Mouse (Mus musculus): Measurements from ENCODE around the gene Trim14. TPM values are rescaled to one million over a fixed set of nuclear protein-coding genes. Genes with fewer than 3 reads are reported as not detected.

The Trim14 gene
- total RNA-seq, 2 experiments from 2014 or later: 0.72 to 1.1 TPM

- Histone ChIP-seq H3K27ac (no peak overlapping the region), H3K4me3 (no peak overlapping the region)
- no peak for TF ChIP-seq CTCF (IDR thresholded peaks at IDR 0.05)
- DNase-seq (ENCODE audit: extremely low spot score in 1 of 2, low spot score in 2 of 2): no peak
- intact Hi-C loops (cut with DNase I): no loop called here
Measured at GRCm38 (mm10) chr4:46541707-46542106, 5.8 kb upstream of the Trim14 start.

GRCm38 (mm10) chr4:46539167-46539566 is 3.2 kb upstream of the Trim14 start:
- TF ChIP-seq CTCF (IDR thresholded peaks at IDR 0.05): no peak
- intact Hi-C loops (cut with DNase I): no loop called here

GRCm38 (mm10) chr4:46535094-46535830 is 679 bp downstream of the Trim14 start:
- intact Hi-C loops (cut with DNase I): no loop called here
- Histone ChIP-seq H3K27ac (no peak overlapping the region), H3K4me3 (peak overlapping the region; percentile 48)
- no peak for TF ChIP-seq CTCF (IDR thresholded peaks at IDR 0.05)
- DNase-seq (ENCODE audit: extremely low spot score in 1 of 2, low spot score in 2 of 2): no peak

More at GRCm38 (mm10) chr4:46539167-46539566, 3.2 kb upstream of the Trim14 start:
- H3K4me3 ChIP-seq: no peak overlapping the region
- no peak overlapping the region for H3K27ac ChIP-seq
- no peak for DNase-seq (ENCODE audit: extremely low spot score in 1 of 2, low spot score in 2 of 2)

- intact Hi-C loops (cut with DNase I): no loop called here
- Histone ChIP-seq H3K4me3 (no peak overlapping the region), H3K27ac (no peak overlapping the region)
- TF ChIP-seq CTCF (IDR thresholded peaks at IDR 0.05): no peak
- peak in 1 of 2 experiments; percentile 22 for DNase-seq (ENCODE audit: extremely low spot score in 1 of 2, low spot score in 2 of 2)
Measured at GRCm38 (mm10) chr4:46533934-46534720, 1.8 kb downstream of the Trim14 start.

DNA sequence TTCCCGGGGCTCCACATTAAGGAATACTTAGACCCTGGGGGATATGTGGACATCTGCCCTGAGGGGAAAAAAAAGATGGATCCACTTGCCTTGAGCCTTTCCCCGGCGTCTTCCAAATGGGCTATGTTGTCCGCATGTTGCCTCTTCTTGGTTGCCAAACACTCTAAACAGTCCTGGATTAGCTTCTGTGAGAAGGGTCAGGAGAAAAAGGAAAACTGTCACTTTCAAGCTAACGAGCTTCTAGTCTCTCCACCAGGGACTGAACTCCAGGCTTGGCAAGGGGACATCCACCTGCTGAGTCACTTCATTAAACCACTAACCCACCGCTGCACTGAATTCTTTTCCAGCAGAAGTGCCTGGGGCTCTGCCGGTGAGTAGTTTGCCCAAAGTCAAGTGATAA is 3.0 kb downstream of the Trim14 start:
- intact Hi-C loops (cut with DNase I): no loop called here
- DNase-seq (ENCODE audit: extremely low spot score in 1 of 2, low spot score in 2 of 2): no peak
- H3K4me3 ChIP-seq: no peak overlapping the region
- TF ChIP-seq CTCF (IDR thresholded peaks at IDR 0.05): no peak
- no peak overlapping the region for H3K27ac ChIP-seq

- no peak for DNase-seq (ENCODE audit: extremely low spot score in 1 of 2, low spot score in 2 of 2)
- H3K27ac ChIP-seq: no peak overlapping the region
- no peak overlapping the region for H3K4me3 ChIP-seq
- no peak for TF ChIP-seq CTCF (IDR thresholded peaks at IDR 0.05)
- intact Hi-C loops (cut with DNase I): no loop called here
Measured at GRCm38 (mm10) chr4:46532511-46532910, 3.4 kb downstream of the Trim14 start.

- intact Hi-C loops (cut with DNase I): no loop called here
- Histone ChIP-seq H3K27ac (no peak overlapping the region), H3K4me3 (no peak overlapping the region)
- no peak for DNase-seq (ENCODE audit: extremely low spot score in 1 of 2, low spot score in 2 of 2)
- no peak for TF ChIP-seq CTCF (IDR thresholded peaks at IDR 0.05)
Measured at GRCm38 (mm10) chr4:46529722-46530121, 6.2 kb downstream of the Trim14 start.

DNA sequence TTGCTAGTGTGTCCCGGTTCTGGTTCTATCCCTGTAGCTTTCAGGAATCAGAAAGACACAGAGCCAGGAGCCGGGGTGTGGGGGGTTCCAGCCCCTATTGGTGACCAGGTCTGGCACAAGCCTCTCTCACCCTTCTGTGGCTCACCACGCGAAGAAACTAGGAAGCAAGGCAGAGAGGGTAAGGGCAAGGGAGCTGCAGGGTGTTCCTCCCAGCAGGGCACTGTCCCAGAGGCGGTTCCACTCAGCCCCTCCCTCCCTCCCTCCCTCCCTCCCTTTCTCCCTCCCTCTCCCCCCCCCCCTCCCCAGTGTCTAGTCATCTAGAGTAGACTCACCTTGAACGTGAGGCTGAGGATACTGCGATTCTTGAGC is 8.4 kb downstream of the Trim14 start:
- intact Hi-C loops (cut with DNase I): no loop called here
- no peak for DNase-seq (ENCODE audit: extremely low spot score in 1 of 2, low spot score in 2 of 2)
- no peak for TF ChIP-seq CTCF (IDR thresholded peaks at IDR 0.05)
- Histone ChIP-seq H3K27ac (no peak overlapping the region), H3K4me3 (no peak overlapping the region)

GRCm38 (mm10) chr4:46526798-46527557 is 9.0 kb downstream of the Trim14 start:
- Histone ChIP-seq H3K27ac (no peak overlapping the region), H3K4me3 (no peak overlapping the region)
- peak; percentile 7 for TF ChIP-seq CTCF (IDR thresholded peaks at IDR 0.05)
- intact Hi-C loops (cut with DNase I): no loop called here
- DNase-seq (ENCODE audit: extremely low spot score in 1 of 2, low spot score in 2 of 2): no peak

- no peak for TF ChIP-seq CTCF (IDR thresholded peaks at IDR 0.05)
- no peak overlapping the region for H3K27ac ChIP-seq
- DNase-seq (ENCODE audit: extremely low spot score in 1 of 2, low spot score in 2 of 2): no peak
- intact Hi-C loops (cut with DNase I): no loop called here
- H3K4me3 ChIP-seq: no peak overlapping the region
Measured at GRCm38 (mm10) chr4:46526226-46526625, 9.7 kb downstream of the Trim14 start.

- no peak for DNase-seq (ENCODE audit: extremely low spot score in 1 of 2, low spot score in 2 of 2)
- Histone ChIP-seq H3K27ac (no peak overlapping the region), H3K4me3 (no peak overlapping the region)
- intact Hi-C loops (cut with DNase I): no loop called here
- no peak for TF ChIP-seq CTCF (IDR thresholded peaks at IDR 0.05)
Measured at GRCm38 (mm10) chr4:46523324-46523723, 12.6 kb downstream of the Trim14 start.

DNA sequence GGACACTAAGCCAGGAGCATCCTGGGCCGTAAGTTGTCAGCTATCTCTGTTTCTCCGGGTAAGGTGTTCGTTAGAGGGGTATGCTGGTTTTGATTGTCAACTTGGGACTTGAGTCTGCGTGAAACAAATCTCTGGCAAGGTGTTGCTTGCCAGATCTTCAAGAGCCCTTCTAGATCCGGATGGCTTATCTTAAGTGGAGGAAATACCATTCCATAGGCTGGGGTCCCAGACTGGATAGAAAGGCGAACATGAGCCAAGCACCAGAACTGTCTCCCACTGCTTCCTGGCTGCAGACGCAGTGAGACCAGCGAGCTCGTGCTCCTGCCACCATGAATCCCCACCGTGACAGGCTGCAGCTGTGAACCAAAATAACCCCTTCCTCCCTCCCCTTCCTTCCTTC is 14.5 kb downstream of the Trim14 start:
- no peak for TF ChIP-seq CTCF (IDR thresholded peaks at IDR 0.05)
- H3K4me3 ChIP-seq: no peak overlapping the region
- no peak for DNase-seq (ENCODE audit: extremely low spot score in 1 of 2, low spot score in 2 of 2)
- H3K27ac ChIP-seq: no peak overlapping the region
- intact Hi-C loops (cut with DNase I): no loop called here

Data from left cerebral cortex, adult 2 months (tissue).